Mouse (Mus musculus): ENCODE data around the gene Maats1.

The Maats1 gene

GRCm38 (mm10) chr16:38341396-38342324 is at the start of gene Maats1:
Gene Maats1, minus strand, starts transcription at chr16:38342143.
- peak; percentile 65 for DNase-seq

DNA sequence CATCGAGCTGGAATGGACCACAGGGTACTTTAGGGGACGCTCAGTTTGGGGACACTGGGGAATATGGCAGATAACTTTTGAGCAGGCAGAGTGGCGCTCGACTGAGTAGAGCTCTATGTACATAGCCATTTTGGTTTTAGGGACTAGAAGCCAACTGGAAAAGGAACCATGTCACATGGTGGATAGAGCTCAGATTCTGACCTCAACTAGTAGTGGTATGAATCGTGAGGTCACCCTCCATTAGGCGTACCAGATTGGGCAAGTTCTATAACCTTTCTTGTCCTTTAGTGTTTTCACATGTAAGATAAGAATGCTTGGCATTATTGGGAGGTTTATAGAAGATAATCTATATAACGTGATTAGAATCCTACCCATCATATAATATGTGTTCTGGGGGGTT is 48.4 kb upstream of the Maats1 start:
- no peak for DNase-seq

- no peak for DNase-seq
Observed at GRCm38 (mm10) chr16:38389284-38389893, 47.4 kb upstream of the Maats1 start.

GRCm38 (mm10) chr16:38388757-38389156 is 46.8 kb upstream of the Maats1 start:
- DNase-seq = no peak

GRCm38 (mm10) chr16:38387389-38387788 is 45.4 kb upstream of the Maats1 start:
- DNase-seq = no peak

GRCm38 (mm10) chr16:38385700-38386099 is 43.8 kb upstream of the Maats1 start:
- no peak for DNase-seq

DNA sequence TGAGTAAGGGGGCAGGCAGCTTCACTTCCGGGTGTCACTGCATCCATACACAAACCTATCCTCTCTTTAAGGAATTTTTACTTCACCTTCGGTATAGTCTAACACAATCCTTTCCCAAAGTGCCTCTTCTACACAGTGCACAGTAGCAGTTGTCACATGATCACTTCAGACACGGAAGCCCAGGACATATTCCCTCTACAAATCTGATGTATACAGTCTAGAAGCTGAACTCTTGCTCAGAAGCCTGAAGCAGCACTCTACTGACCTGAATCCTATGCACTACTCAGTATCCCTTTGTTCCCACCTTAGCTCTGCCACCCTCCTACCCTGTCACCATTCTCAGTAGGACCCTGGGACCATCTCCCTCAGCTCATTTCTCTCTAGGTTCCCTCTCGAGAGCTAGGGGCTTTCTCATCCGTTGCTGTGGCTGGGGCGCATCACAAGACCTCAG is 43.3 kb upstream of the Maats1 start:
- DNase-seq = no peak

DNA sequence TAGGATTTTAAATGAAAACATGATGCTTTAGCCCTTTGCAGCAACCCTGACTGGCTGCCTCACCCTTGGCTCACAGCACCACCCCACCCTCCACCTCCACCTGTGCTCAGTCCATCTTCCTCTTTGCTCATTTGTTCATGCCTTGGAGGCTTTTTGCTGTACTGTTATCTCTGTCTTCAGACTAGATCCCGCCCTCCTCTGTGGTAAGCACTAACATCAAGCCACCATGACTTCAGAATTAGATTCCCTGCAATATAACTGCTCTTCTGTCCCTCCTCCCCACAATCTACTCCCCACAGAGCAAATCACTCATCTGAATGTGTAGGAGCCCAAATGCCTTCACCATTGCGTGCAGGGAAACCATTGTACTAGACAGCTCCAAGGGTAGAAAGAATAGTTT is 41.7 kb upstream of the Maats1 start:
- no peak for DNase-seq

GRCm38 (mm10) chr16:38379926-38380325 is 38.0 kb upstream of the Maats1 start:
- no peak for DNase-seq

DNA sequence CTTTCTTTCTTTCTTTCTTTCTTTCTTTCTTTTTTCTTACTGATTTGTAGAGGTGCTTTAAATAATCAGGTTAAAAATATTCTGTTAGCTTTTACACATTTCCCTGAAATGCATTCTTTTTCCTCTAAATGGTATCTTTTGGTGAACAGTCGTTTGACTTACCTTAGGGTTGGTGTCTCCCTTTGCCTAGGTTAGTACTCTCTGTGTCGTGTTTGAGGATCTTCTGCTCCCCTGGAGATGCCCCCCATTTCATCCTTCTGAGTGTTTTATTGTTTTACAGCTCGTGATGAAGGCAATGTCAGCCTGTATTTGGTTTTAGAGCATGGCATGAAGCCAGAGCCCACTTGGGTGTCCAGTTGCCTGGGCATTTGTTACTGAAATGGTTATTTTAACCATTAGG is 37.5 kb upstream of the Maats1 start:
- no peak for DNase-seq

DNA sequence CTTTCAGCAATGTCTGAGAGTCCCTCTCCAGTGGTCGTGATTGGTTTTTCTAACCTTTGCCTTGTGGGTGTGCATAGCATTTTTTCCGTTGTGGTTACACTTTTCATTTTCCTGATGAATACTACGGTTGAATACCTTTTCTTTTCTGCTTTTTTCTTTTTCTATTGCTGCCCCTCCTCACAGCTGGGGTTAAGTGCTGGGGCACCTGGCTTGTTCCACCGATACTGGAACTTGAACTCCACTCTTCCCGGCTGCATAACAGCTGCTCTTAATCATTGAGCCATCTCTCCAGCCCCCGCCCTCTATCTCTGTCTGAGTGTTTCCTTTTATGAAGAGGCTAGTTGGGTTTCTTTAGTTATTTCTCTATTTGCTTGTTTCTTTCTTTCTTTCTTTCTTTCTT is 37.1 kb upstream of the Maats1 start:
- DNase-seq = no peak

DNA sequence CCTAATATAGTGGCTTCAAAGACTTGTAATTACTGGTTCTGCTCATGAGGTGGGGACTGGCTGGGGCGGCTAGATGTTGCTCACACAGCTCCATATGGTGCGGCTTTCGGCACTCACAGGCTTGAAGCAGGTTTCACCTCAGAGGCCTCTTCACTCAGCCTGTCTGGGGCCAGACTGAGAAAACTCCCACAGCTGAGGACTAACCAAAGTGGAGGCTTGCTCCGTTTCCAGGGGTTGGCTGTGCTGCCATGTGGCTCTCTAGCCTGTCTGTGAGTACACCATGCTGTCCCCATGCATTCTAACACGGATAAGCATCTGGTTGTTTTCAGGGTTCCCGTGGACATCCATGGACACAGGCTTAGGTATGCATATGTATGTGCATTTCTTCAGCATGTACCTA is 36.6 kb upstream of the Maats1 start:
- DNase-seq = no peak

GRCm38 (mm10) chr16:38377546-38377945 is 35.6 kb upstream of the Maats1 start:
- no peak for DNase-seq

DNA sequence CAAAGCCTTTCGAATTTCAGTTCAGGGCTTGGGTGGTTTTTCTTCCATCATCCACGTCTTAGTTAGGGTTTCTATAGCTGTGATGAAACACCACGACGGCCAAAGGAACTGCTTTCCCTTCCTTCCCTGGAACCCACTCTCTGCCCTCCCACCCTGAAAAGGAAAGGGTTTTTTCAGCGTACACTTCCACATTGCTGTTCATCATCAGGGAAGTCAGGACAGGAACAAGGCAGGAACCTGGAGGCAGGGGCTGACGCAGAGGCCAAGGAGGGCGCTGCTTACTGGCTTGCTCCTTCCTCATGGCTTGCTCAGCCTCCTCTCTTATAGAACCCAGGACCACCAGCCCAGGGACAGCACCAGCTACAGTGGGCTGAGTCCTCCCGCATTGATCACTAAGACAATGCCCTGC is 34.9 kb upstream of the Maats1 start:
- DNase-seq = peak; percentile 24

DNA sequence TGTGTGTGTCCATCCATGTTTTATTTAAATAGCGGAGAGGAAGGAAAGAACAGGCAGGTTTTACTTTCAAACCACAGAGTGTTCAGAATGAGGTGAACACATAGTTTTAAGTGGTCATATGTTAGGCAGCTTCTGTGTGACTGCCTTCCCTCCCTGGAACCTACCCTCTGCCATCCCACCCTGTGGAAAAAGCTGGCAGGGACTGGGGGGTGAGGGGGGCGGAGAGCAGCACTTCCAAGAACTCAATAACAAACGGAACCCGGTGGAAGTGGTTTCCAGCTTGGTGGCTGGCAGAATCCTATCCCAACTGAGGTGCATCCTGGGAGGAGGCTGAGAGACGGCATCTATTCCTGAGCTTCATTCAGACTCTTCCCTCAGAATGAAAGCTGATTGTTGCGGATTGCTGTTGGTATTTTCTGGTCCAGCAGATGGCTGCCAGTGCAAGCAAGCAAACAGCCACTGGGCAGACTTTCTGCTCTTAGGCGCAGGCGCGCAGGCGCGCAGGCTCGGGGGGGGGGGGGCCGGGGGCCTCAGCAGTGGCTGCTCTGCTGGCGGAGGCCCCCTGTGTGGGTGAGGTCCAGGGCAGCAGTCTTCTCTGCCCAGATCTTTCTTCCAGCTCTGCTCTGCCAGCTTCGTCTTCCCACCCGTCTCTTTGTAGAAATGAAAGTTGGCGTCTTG is 34.4 kb upstream of the Maats1 start:
- DNase-seq = peak; percentile 46

- DNase-seq = no peak
Observed at GRCm38 (mm10) chr16:38375182-38375581, 33.2 kb upstream of the Maats1 start.

GRCm38 (mm10) chr16:38374379-38375140 is 32.6 kb upstream of the Maats1 start:
- DNase-seq = no peak

DNA sequence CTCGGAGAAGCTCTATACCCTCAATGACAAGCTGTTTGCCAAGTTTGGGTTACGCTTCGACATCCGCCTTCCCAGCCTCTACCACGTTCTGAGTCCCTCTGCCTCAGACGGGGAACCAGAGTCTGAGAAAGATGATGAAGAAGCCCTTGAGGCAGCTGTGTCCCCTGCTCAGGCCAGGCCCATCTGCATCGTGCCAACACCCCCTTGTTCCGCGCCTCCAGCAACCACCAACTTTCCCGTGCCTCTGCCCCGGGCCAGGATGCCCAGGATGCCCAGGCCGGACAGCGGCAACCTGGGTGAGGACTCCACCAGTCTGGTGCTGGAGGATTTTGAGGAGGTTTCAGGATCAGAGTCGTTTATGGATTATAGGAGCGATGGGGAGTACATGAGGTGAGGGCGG is 32.0 kb upstream of the Maats1 start:
- DNase-seq = no peak

DNA sequence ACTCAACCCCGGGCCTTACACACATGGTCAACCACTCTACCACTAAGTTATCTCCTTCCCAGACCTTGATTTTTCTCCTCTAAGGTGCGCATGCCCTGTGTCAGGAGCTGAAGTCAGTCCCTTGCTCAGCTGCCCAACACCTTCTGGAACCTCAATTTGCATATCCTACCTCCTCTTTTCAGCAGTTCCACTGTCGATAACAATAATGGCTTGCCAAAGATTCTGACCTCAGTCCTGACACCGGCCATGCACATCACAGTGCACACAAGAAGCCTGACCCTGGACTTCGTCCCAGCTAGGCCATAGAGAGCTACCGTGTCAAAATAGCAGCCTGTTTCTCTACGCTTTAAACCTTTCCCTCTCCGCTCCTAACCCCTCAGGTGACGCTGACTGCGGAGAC is 31.5 kb upstream of the Maats1 start:
- DNase-seq = no peak

GRCm38 (mm10) chr16:38372876-38373275 is 30.9 kb upstream of the Maats1 start:
- no peak for DNase-seq

GRCm38 (mm10) chr16:38371705-38372296 is 29.9 kb upstream of the Maats1 start:
- no peak for DNase-seq

- DNase-seq = no peak
Observed at GRCm38 (mm10) chr16:38370633-38371374, 28.9 kb upstream of the Maats1 start.

All from thymus, postnatal 14 days (tissue).